Mouse (Mus musculus): Measurements from ENCODE around the gene Ugt1a6b. TPM values are rescaled to one million over a fixed set of nuclear protein-coding genes. Genes with fewer than 3 reads are reported as not detected.

Ugt1a6b gene
- total RNA-seq, 1 experiment = 0.13 TPM

DNA sequence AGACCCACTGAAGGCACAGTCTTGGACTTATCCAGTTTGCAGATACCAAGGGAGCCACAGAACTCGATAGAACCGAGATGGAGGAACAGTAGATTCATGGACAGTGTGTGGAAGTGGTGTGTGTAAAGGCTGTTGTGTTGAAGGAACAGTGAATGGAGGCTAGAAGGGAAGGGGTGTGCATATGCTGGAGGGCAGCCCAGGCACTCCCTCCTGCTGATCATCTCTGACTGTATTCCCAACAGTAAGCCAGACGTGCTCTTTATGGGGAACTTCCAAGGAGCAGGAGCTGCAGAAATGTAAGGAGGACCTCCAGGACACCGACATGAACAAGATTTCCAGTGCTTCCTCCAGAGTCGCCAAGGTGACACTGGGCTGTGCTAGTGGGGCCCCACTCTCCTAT, 147.0 kb downstream of the Ugt1a6b start:
- Histone ChIP-seq H3K4me1 (ENCODE audit: control insufficient read depth in 2 of 2, insufficient read depth in 2 of 2, low read length in 2 of 2, poor library complexity in 1 of 2) (no peaks in the 10 kb centered on the region), H3K27ac (ENCODE audit: insufficient read depth, low read depth, low read length, poor library complexity, severe bottlenecking) (no peak overlapping the region), H3K36me3 (ENCODE audit: control insufficient read depth, insufficient read depth, low read length, poor library complexity, severe bottlenecking) (no peaks in the 10 kb centered on the region), H3K4me3 (ENCODE audit: insufficient read depth in 1 of 2, low read depth in 1 of 2, low read length in 2 of 2, poor library complexity in 1 of 2, severe bottlenecking in 1 of 2) (no peak overlapping the region), H3K9me3 (ENCODE audit: control insufficient read depth, insufficient read depth, low read depth, low read length) (no peaks in the 10 kb centered on the region), H3K9ac (ENCODE audit: insufficient read depth, low read depth, low read length, poor library complexity, severe bottlenecking) (no peak overlapping the region)
- in situ Hi-C loops (cut with MboI; ENCODE audit: low sequenced_read_pairs in 2 of 2, unreplicated experiment in 2 of 2) = no loop called here
- no peak for DNase-seq (ENCODE audit: low read depth, low spot score)
- TF ChIP-seq ZNF384 (IDR thresholded peaks at IDR 0.05; ENCODE audit: low read depth, low read length) = no peak
- TF ChIP-seq ZC3H11A (IDR thresholded peaks at IDR 0.05; ENCODE audit: borderline replicate concordance, low read depth, low read length) = no peak
- TF ChIP-seq HCFC1 (IDR thresholded peaks at IDR 0.05; ENCODE audit: borderline replicate concordance, insufficient read depth, low read length) = no peak
- TF ChIP-seq CHD2 (IDR thresholded peaks at IDR 0.05; ENCODE audit: low read depth, low read length) = no peak
- TF ChIP-seq MAFK (IDR thresholded peaks at IDR 0.05; ENCODE audit: insufficient read depth, low read depth, low read length) = no peak

DNA sequence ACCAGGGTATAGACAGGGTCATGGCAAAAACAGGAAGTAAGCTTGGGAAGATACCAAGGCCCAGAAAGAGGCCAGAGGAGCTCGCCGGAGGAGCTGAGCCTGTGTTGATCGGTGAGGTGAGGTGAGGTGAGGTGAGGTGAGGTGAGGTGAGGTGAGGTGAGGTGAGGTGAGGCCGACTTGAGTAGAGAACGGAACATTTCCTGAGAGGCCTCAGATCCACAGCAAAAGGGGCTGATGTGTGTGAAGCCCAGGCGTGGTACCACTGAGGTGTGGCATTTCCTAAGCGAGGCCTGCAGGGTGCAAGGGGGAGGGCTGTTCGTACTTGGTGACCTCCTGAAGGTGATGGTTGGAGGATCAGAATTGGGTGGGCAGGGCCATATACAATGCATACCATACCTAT, 150.1 kb downstream of the Ugt1a6b start:
- H3K9ac ChIP-seq (ENCODE audit: insufficient read depth, low read depth, low read length, poor library complexity, severe bottlenecking) = no peak overlapping the region
- DNase-seq (ENCODE audit: low read depth, low spot score) = no peak
- H3K9me3 ChIP-seq (ENCODE audit: control insufficient read depth, insufficient read depth, low read depth, low read length) = no peaks in the 10 kb centered on the region
- no peak overlapping the region for H3K4me3 ChIP-seq (ENCODE audit: insufficient read depth in 1 of 2, low read depth in 1 of 2, low read length in 2 of 2, poor library complexity in 1 of 2, severe bottlenecking in 1 of 2)
- no peaks in the 10 kb centered on the region for H3K36me3 ChIP-seq (ENCODE audit: control insufficient read depth, insufficient read depth, low read length, poor library complexity, severe bottlenecking)
- H3K27ac ChIP-seq (ENCODE audit: insufficient read depth, low read depth, low read length, poor library complexity, severe bottlenecking) = no peak overlapping the region; the same call in 1 of the 2 replicates
- in situ Hi-C loops (cut with MboI; ENCODE audit: low sequenced_read_pairs in 2 of 2, unreplicated experiment in 2 of 2) = no loop called here
- H3K4me1 ChIP-seq (ENCODE audit: control insufficient read depth in 2 of 2, insufficient read depth in 2 of 2, low read length in 2 of 2, poor library complexity in 1 of 2) = no peaks in the 10 kb centered on the region
- TF ChIP-seq HCFC1 (IDR thresholded peaks at IDR 0.05; ENCODE audit: borderline replicate concordance, insufficient read depth, low read length) (no peak), MAFK (IDR thresholded peaks at IDR 0.05; ENCODE audit: insufficient read depth, low read depth, low read length) (no peak), CHD2 (IDR thresholded peaks at IDR 0.05; ENCODE audit: low read depth, low read length) (no peak), ZNF384 (IDR thresholded peaks at IDR 0.05; ENCODE audit: low read depth, low read length) (no peak), ZC3H11A (IDR thresholded peaks at IDR 0.05; ENCODE audit: borderline replicate concordance, low read depth, low read length) (no peak)

DNA sequence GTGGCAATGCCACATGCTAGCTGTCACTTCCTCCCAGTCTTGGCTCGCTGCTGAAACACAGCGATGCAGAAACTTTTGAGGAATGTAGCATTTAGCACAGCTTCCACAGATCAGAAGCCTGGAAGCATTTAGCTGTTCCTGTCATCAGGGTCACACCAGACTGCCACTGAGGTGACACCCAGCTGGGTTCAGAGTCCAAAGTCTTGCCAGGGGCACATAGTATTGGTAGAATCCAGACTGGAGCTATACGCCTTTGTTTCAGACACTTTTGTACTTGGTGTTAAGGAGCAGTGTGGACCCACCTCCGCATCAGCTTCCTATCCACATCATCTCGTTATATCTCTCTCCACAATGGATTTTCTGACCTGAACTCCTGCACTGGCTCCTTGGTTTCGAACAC, 150.5 kb downstream of the Ugt1a6b start:
- H3K9me3 ChIP-seq (ENCODE audit: control insufficient read depth, insufficient read depth, low read depth, low read length) = no peaks in the 10 kb centered on the region
- no peak for TF ChIP-seq CHD2 (IDR thresholded peaks at IDR 0.05; ENCODE audit: low read depth, low read length)
- TF ChIP-seq MAFK (IDR thresholded peaks at IDR 0.05; ENCODE audit: insufficient read depth, low read depth, low read length) = no peak
- no peak for TF ChIP-seq ZC3H11A (IDR thresholded peaks at IDR 0.05; ENCODE audit: borderline replicate concordance, low read depth, low read length)
- TF ChIP-seq HCFC1 (IDR thresholded peaks at IDR 0.05; ENCODE audit: borderline replicate concordance, insufficient read depth, low read length) = no peak
- no peak for TF ChIP-seq ZNF384 (IDR thresholded peaks at IDR 0.05; ENCODE audit: low read depth, low read length)
- in situ Hi-C loops (cut with MboI; ENCODE audit: low sequenced_read_pairs in 2 of 2, unreplicated experiment in 2 of 2) = no loop called here

DNA sequence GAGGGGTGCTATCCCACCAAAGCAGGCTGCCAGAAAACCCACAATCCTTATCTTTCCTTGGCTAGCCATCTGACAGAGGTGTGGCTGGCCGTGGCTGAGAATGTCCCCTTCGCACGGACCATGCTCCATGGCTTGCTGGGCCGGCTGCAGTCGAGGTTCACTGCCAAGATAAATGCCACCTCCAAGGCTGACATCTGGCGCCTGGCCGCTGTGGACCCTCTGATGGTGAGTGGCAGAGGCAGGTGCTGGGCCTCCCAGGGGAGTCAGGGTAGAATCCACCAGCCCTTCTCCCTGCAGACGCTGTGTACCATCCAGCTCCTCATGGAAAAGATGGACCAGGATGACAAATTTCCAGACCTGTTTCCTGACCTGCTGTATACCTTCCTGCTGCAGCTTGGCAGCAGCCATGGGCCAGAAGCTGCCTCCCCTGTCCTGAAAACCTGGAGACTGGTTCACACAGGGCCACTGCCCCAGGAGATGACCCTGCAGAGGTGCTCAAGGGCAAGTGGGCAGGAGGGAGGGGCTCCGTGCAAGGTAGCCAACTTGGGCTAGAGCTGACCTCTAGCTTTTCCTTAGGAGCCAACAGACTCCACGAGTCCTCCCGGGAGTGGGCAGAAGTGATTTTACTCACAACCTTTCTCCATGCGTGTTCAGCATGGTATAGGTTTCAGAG, 151.9 kb downstream of the Ugt1a6b start:
- Histone ChIP-seq H3K9ac (ENCODE audit: insufficient read depth, low read depth, low read length, poor library complexity, severe bottlenecking) (no peak overlapping the region), H3K4me3 (ENCODE audit: insufficient read depth in 1 of 2, low read depth in 1 of 2, low read length in 2 of 2, poor library complexity in 1 of 2, severe bottlenecking in 1 of 2) (no peak overlapping the region), H3K9me3 (ENCODE audit: control insufficient read depth, insufficient read depth, low read depth, low read length) (no peaks in the 10 kb centered on the region), H3K27ac (ENCODE audit: insufficient read depth, low read depth, low read length, poor library complexity, severe bottlenecking) (no peak overlapping the region), H3K4me1 (ENCODE audit: control insufficient read depth in 2 of 2, insufficient read depth in 2 of 2, low read length in 2 of 2, poor library complexity in 1 of 2) (no peaks in the 10 kb centered on the region), H3K36me3 (ENCODE audit: control insufficient read depth, insufficient read depth, low read length, poor library complexity, severe bottlenecking) (no peaks in the 10 kb centered on the region)
- in situ Hi-C loops (cut with MboI; ENCODE audit: low sequenced_read_pairs in 2 of 2, unreplicated experiment in 2 of 2) = no loop called here
- no peak for TF ChIP-seq MAFK (IDR thresholded peaks at IDR 0.05; ENCODE audit: insufficient read depth, low read depth, low read length)
- no peak for TF ChIP-seq CHD2 (IDR thresholded peaks at IDR 0.05; ENCODE audit: low read depth, low read length)
- TF ChIP-seq ZNF384 (IDR thresholded peaks at IDR 0.05; ENCODE audit: low read depth, low read length) = no peak
- DNase-seq (ENCODE audit: low read depth, low spot score) = no peak

More for the DNA sequence above, 150.5 kb downstream of the Ugt1a6b start:
- no peak for DNase-seq (ENCODE audit: low read depth, low spot score)
- H3K27ac ChIP-seq (ENCODE audit: insufficient read depth, low read depth, low read length, poor library complexity, severe bottlenecking) = no peak overlapping the region
- no peaks in the 10 kb centered on the region for H3K4me1 ChIP-seq (ENCODE audit: control insufficient read depth in 2 of 2, insufficient read depth in 2 of 2, low read length in 2 of 2, poor library complexity in 1 of 2)
- H3K9ac ChIP-seq (ENCODE audit: insufficient read depth, low read depth, low read length, poor library complexity, severe bottlenecking) = no peak overlapping the region
- H3K4me3 ChIP-seq (ENCODE audit: insufficient read depth in 1 of 2, low read depth in 1 of 2, low read length in 2 of 2, poor library complexity in 1 of 2, severe bottlenecking in 1 of 2) = no peak overlapping the region
- H3K36me3 ChIP-seq (ENCODE audit: control insufficient read depth, insufficient read depth, low read length, poor library complexity, severe bottlenecking) = no peaks in the 10 kb centered on the region

DNA sequence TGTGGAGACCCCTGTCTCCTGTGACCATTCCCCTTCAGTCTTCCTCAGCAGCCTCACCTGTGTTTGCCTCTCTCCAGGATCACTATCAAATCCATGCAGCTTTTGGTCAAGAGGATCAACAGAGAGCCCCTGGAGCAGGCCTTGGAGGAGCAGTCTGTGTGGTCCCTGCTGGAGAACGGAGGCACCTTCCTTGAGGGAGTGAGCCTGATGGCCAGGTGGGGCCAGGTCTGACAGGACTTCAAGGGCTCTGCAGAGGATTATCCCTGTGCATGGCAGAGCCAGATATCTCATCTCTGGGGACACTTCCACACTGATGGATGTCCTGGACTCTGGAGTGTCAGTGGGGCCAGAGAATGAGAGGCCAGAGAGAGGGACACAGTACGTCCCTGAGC, 152.4 kb downstream of the Ugt1a6b start:
- Histone ChIP-seq H3K9ac (ENCODE audit: insufficient read depth, low read depth, low read length, poor library complexity, severe bottlenecking) (no peak overlapping the region), H3K4me1 (ENCODE audit: control insufficient read depth in 2 of 2, insufficient read depth in 2 of 2, low read length in 2 of 2, poor library complexity in 1 of 2) (no peaks in the 10 kb centered on the region), H3K36me3 (ENCODE audit: control insufficient read depth, insufficient read depth, low read length, poor library complexity, severe bottlenecking) (no peaks in the 10 kb centered on the region), H3K9me3 (ENCODE audit: control insufficient read depth, insufficient read depth, low read depth, low read length) (no peaks in the 10 kb centered on the region), H3K27ac (ENCODE audit: insufficient read depth, low read depth, low read length, poor library complexity, severe bottlenecking) (no peak overlapping the region), H3K4me3 (ENCODE audit: insufficient read depth in 1 of 2, low read depth in 1 of 2, low read length in 2 of 2, poor library complexity in 1 of 2, severe bottlenecking in 1 of 2) (no peak overlapping the region)
- no peak for TF ChIP-seq HCFC1 (IDR thresholded peaks at IDR 0.05; ENCODE audit: borderline replicate concordance, insufficient read depth, low read length)
- TF ChIP-seq CHD2 (IDR thresholded peaks at IDR 0.05; ENCODE audit: low read depth, low read length) = no peak
- no peak for TF ChIP-seq MAFK (IDR thresholded peaks at IDR 0.05; ENCODE audit: insufficient read depth, low read depth, low read length)
- no peak for TF ChIP-seq ZNF384 (IDR thresholded peaks at IDR 0.05; ENCODE audit: low read depth, low read length)
- TF ChIP-seq ZC3H11A (IDR thresholded peaks at IDR 0.05; ENCODE audit: borderline replicate concordance, low read depth, low read length) = no peak
- no peak for DNase-seq (ENCODE audit: low read depth, low spot score)
- in situ Hi-C loops (cut with MboI; ENCODE audit: low sequenced_read_pairs in 2 of 2, unreplicated experiment in 2 of 2) = no loop called here
